Mouse (Mus musculus): ENCODE data around the gene Txndc12.

Txndc12 gene

DNA sequence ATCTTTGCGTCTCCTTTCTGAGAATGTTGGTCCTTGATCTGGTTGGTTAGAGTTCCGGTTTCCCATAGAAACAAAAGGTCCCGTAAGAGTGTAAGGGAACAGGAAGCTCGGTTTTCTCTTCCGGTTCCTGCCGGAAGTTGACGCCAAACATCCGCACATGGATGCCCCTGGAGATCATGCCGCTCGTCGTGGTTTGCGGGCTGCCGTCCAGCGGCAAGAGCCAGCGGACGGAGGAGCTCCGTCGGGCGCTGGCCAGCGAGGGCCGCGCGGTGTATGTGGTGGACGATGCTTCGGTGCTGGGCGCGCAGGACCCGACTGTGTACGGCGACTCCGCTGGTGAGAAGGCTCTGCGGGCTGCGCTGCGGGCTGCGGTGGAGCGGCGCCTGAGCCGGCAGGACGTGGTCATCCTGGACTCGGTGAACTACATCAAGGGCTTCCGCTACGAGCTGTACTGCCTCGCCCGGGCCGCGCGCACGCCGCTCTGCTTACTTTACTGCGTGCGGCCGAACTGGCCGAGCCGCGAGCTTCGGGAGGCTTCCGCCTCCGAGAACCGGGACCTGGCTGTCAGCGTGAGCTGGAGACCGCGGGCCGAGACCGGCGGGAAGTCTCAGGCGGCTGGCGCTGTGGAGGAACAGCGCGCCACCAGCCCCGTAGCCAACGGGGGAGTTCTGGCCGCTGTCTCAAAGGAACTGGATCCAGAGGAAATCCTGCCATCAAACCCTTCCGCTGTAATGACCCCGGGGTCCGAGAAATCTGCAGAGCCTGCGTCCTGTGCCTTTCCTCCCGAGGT is 13.5 kb downstream of the Txndc12 start, which contains the start of gene Kti12:
Gene Kti12, plus strand, starts transcription at position 71 of the 790 bp plus-strand sequence.
- peak; percentile 86 for DNase-seq

DNA sequence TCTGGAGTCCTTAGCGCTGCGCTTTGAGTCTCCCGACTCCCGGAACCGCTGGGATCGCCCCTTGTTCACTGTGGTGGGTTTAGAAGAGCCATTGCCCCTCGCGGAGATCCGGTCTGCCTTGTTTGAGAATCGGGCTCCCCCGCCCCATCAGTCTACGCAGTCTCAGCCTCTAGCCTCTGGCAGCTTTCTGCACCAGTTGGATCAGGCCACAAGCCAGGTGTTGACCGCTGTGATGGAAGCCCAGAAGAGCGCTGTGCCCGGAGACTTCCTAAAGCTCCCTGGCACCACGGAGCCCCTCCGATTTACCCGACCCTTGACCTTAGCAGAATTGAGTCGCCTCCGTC is 14.1 kb downstream of the Txndc12 start, which contains the start of gene A730015C16Rik:
Gene A730015C16Rik, minus strand, starts transcription at position 115 of the 344 bp plus-strand sequence.
- DNase-seq, result no peak

DNA sequence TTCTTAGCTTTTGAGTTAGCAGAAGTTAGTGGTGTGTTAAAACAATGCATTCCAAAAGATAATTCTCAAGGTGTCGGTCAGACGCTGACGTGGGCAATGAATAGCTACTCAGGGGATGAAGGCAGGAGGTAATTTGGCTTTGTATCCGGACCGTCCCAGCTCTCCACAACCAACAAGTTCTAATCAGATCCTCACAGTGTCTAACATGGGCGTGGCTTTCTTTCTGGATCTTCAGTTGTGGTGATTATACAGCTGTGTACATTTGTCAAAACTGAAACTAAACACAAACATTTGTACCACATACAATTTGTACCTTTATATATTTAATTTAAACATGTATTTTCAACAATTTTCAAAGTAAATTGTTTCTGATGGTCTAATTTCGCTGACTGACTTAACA is 32.4 kb downstream of the Txndc12 start:
- DNase-seq, result no peak

DNA sequence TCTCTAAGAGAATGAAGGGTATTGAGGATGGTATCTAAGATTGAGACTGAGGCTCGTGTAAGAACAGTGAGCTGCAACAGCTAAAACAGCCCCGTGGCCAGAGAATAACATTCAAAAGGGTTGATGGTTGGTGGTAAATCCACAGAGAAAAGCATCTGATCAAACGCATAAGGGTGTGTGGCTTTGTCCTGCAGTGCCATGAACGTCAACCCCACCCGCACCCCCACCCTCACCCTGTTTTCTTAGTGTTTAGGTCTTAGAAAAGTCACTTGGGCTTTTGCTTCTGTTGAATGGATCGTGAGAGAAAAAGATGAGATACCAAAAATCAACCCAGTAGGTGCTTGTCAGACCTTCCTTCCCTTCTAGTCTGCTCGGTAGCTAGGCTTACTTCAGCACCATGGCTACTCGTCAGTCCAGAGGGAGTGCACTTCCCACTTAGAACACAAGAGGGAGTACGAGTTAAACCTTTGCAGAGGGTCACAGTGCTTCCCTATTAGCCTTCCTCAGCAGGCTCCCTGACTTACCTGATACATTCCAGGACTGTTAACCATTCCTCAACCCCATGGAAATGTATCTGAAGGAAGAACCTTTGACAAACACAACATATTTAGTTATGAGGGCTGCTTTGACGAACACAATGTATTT is 35.5 kb downstream of the Txndc12 start:
- peak; percentile 90 for DNase-seq

DNA sequence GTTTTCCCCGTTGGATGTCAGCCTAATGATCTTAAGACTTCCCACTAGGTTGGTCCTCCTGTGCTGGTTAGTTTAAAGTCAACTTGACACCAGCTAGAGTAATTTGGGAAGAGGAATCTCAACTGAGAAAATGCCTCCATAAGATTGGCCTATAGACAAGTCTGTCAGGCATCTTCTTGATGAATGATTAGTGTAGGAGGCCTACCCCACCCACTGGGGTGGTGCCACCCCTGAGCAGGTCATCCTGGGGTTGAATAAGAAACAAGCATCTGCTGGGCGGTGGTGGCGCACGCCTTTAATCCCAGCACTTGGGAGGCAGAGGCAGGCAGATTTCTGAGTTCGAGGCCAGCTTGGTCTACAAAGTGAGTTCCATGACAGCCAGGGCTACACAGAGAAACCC is 39.3 kb downstream of the Txndc12 start:
- DNase-seq, result no peak

DNA sequence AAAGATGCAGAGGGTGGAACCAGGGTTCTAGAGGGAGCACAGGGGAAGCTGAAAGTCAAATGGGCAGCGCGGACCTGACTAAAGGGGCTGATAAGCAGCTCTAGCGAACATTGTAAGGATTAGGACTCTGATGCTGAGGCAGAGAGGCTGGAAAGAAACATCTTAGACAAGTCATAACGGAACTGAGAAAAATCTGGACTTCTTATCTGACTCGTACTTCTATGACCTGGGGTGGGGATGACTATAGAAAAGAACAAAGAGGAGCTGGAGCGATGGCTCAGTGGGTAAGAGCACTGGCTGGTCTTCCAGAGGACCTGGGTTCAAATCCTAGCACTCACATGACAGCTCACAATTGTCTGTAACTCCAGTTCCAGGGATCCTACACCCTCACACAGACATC is 43.5 kb downstream of the Txndc12 start:
- no peak for DNase-seq

DNA sequence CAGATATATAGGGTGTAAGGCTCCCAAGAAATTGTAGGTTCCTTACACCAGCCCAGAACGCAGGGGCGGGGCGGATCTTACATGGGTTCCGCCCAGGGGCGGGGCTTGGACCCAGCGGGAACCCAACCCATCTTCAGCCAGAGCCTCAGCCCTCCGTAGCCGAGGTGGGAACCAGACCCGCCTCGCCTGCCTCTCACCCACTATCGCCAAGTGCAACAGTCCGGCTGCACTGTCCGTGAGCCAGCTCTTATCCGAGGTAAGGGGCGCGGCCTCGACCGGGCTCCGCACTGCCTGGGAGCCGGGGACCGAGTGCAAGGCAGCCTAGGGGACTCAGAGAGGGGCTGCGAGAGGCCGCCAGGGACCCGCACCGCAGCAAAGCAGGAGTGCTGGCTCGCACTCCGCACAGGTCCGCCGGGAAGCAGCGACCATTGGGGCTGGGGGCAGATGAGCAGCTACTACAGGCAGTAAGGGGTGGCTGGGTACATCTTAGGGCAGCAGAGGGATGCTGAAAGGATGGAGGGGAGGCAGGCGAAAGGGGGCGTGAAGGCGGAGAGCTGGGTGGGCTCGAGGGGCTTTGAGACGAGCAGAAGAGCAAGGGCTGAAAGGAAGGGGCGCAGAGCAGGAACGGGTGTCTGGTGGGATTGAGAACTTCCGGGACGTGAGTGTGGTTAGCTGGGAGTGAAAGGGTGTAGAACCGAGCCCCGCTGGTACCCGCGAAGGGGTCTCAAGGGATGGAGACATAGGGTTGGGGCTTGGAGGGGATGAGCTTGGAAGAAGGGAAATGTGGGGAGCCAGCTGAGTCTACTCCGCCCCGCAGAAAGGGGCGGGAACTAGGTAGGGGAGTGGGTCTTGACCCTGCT is 44.8 kb downstream of the Txndc12 start, which contains the start of gene Rab3b:
Gene Rab3b, plus strand, starts transcription at position 101 of the 860 bp plus-strand sequence.
- DNase-seq, result peak; percentile 64

DNA sequence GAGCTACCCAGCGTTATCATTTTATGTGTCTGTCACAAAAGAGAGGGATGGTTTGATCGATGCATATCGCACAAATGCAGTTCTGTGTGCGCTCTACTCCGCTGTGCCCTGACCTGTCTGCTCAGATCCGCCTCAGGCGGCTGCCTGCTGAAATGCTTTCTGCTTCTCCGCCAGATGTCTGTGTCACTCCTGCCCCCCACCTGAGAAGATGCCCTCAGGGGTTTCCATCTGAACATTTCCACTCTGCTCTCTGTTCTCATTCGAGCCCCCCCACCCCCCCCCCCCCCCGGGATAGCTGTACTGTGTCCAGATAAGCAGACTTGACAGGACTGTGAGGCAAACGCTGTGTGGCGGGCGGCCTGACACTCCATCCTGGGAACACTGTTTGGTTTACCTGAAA is 49.4 kb downstream of the Txndc12 start:
- DNase-seq, result no peak

DNA sequence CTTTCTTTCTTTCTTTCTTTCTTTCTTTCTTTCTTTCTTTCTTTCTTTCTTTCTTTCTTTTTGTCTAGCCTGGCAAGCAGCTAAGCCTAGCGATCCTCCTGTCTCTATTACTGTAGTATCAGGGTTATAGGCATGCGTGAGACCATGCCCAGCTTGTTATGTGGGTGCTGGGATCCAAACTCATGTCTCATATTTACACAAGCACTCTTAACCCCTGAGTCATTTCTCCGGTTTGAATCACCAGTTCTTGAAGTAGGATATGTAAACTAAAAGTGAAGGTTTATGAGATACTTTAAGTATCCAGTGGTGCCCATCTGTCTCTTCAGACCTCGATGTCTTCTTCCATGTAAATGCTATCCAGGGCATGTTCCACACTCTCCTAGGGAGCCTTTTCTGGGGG is 53.1 kb downstream of the Txndc12 start:
- DNase-seq, result no peak

DNA sequence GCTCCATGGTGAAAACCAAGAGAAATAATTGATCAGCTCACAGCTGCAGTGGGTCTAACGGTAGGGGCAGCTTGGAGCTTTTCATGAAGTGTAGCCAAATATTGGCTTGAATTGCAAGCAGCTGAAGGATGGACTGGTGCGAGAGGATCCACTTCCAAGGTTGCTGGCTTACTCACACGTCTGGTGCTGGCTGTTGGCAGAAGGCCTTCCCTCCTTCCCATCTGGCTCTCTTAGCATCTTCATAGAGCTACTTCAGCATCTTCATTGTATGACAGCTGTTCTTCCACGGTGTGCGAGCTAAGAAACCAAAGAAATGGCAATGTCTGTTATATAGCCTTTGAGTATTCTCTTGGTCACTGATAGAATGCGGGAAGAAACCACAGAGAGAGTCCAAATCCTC is 56.5 kb downstream of the Txndc12 start:
- DNase-seq, result no peak

DNA sequence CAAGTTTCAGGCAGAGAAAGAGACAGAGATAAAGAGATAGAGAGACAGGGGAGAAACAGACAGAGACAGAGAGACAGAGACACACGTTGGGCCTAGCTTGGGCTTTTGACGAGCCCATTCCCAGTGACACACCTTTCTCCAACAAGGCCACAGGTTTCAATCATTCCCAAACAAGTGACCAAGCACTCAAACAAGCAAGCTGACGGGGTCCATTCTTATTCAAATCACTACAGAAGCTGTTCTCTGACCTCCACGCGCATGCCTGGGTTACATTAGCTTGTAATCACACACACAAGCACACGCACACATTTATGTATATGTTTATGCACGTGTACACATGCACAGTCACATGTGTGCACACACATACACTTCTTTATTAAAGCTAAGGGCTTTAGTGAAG is 66.0 kb downstream of the Txndc12 start:
- no peak for DNase-seq

DNA sequence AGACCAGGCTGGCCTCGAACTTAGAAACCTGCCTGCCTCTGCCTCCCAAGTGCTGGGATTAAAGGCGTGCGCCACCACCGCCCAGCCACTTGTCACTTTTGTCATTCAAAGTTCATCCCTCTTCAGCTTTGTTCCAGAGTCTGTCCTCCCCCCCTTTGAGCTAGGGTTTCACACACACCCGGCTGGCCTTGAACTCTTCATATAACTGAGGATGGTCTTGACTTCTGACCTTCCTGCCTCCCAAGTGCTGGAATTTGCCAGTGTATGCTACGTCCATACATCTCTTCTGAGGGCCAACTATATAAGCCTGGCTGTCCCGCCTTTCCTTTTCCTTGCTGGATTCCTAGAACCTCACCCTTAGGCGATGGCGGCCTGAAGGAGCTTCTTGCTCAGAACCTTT is 68.5 kb downstream of the Txndc12 start:
- DNase-seq, result no peak

DNA sequence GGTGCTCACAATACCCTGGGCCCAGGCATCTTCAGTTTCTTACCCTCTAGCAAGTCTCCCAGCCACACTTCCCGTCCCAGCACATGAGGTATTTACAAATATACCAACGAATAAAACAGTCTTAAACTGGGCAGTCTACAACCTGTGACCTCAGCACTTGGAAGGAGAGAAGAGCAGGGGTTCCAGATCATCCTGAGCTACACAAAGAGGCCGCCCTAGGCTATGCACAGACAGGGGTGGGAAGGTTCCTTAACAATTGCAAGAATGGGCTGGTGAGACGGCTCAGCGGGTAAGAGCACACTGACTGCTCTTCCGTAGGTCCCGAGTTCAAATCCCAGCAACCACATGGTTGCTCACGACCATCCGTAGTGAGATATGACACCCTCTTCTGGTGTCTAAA is 68.9 kb downstream of the Txndc12 start:
- no peak for DNase-seq

DNA sequence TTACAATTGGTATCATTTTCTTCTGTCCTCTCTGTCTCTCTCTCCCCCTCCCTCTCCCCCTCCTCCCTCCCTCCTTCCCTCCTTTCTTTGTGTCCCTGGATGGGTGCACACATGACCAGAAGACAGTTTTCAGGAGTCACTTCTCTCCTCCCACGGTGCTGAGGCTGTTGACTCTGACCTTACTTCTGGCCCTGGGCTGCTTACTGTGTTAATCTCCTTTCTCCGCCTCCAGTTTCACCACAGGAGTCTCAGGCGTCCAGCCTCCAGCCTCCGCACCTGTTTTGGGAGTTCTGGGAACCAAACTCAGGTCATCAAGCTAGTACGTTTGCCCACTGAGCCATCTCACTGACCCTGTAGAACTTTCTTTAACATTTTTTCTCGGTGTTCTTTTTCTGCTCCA is 69.7 kb downstream of the Txndc12 start:
- no peak for DNase-seq

DNA sequence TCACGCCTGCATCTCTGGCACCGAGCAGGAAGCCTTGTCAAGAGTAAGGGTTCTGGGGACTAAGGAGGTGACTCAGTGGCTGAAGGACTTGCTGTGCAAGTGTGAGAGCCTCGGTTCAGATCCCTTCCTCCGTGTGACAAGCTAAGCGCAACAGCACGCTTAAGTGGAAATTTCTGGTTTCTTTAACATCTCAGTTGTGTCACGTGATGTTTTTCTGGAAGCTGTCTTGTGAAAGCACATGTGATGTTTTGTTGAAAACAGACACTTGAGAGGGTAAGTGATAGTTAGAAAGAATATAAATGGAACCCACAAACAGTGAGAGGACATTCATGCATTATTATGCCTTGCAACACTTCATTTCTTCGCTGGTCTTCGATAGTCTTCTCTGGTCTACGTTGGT is 70.4 kb downstream of the Txndc12 start:
- DNase-seq, result no peak

DNA sequence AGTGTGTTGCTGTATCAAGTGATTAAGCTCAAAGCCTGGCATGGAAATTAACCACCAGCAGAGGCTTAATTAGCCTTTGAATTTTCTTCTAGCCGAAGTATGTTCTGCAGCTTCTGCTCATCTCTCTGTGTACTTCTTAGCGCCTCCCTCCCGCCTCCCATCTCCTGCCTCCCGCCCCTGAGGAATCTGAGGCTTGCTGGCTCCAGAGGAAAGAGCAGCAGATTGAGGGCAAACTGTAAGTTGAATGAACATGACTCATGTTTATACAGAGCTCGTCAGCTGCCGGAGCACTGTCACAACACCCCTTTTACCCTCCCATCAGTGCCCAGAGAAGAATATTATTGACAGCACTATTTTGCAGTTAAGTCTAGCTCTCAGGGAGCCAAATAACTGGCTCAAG is 71.5 kb downstream of the Txndc12 start:
- peak; percentile 49 for DNase-seq

DNA sequence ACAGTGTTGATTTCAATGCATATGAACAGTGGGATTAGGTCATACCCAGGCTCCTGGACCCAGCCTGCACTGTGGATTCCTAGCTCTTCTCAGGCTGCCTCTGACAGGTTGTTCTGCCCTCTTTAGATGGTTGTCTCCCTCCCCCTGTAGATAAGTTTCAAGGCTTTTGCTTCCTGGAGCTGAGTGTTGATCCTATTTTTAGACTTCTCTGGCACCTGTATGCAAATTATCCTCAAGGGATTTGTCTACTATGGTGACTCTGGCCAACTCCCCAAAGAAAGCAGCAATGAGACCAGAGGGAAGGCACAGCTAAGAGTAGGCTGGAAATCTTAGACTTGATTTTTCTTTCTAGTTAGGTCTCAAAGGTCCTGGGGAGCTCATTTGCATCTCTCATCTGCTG is 73.1 kb downstream of the Txndc12 start:
- DNase-seq, result no peak

DNA sequence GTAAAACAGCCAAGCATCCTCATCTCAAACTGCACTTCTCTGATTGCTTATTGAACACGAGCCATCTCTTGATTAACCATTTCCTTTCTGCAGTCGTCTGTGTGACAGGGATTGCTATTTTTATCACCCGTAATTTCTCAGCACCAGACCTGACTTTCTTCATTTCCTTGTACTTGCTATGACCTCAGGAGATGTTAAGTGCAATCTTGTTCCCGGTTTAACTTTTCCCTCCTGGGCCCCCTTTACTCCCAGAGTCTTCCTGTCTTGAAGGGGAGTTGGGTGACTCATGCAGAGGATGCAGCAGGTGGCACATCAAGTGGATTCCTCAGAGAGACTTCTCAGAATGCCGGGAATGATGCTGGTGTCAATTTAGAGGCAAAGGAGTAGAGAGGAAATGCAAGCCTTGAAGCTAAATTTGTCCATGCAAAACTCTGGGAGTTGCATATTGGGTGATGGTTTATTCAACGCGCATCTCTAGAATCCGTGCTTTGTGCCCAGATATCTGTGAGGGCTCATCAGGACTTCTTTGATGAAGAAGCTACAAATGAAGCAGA is 75.5 kb downstream of the Txndc12 start:
- DNase-seq, result no peak

All from lung, postnatal 10 days (tissue).